Mouse (Mus musculus): ENCODE measurements around the gene Tenm2. TPM values are rescaled to one million over a fixed set of nuclear protein-coding genes. Genes with fewer than 3 reads are reported as not detected.
A peak's percentile ranks its signal among the peaks of the same experiment; 100 is the strongest.

Tenm2 gene
- polyA plus RNA-seq, 1 experiment from 2014 or later, result 5.5 TPM

GRCm38 (mm10) chr11:36694810-36695209, 541.0 kb downstream of the Tenm2 start:
- Histone ChIP-seq H3K27me3 (no peaks in the 10 kb centered on the region), H3K9me3 (replicated peaks) (no peaks in the 10 kb centered on the region), H3K36me3 (no peaks in the 10 kb centered on the region), H3K4me1 (no peaks in the 10 kb centered on the region), H3K9ac (no peak overlapping the region), H3K27ac (replicated peaks) (no peak overlapping the region), H3K4me2 (replicated peaks) (peak overlapping the region; percentile 15; the same call in 1 of the 2 replicates), H3K4me3 (replicated peaks) (no peak overlapping the region)
- ATAC-seq (ENCODE audit: insufficient number of reproducible peaks, low FRiP score, low TSS enrichment, low read depth), result no peak
- WGBS, result 45% methylated on average over 8 of the region's 8 CpGs

- H3K4me1 ChIP-seq, result no peaks in the 10 kb centered on the region
- no peak overlapping the region for H3K27ac ChIP-seq (replicated peaks)
- H3K36me3 ChIP-seq, result no peaks in the 10 kb centered on the region
- no peak overlapping the region for H3K4me2 ChIP-seq (replicated peaks)
- H3K9me3 ChIP-seq (replicated peaks), result no peaks in the 10 kb centered on the region
- H3K4me3 ChIP-seq (replicated peaks), result no peak overlapping the region
- H3K27me3 ChIP-seq, result no peaks in the 10 kb centered on the region
- 67% methylated on average over 3 of the region's 3 CpGs for WGBS
- no peak for ATAC-seq (ENCODE audit: insufficient number of reproducible peaks, low FRiP score, low TSS enrichment, low read depth)
- no peak overlapping the region for H3K9ac ChIP-seq
These were observed 543.1 kb downstream of the Tenm2 start for GRCm38 (mm10) chr11:36692637-36693036.

- ATAC-seq (ENCODE audit: insufficient number of reproducible peaks, low FRiP score, low TSS enrichment, low read depth), result no peak
- Histone ChIP-seq H3K4me1 (no peaks in the 10 kb centered on the region), H3K27me3 (no peaks in the 10 kb centered on the region), H3K4me2 (replicated peaks) (no peak overlapping the region), H3K9me3 (replicated peaks) (no peaks in the 10 kb centered on the region), H3K9ac (no peak overlapping the region), H3K4me3 (replicated peaks) (no peak overlapping the region), H3K36me3 (no peaks in the 10 kb centered on the region), H3K27ac (replicated peaks) (no peak overlapping the region)
- WGBS, result 69% methylated on average over 6 of the region's 6 CpGs
These were observed 544.9 kb downstream of the Tenm2 start for GRCm38 (mm10) chr11:36690826-36691225.

GRCm38 (mm10) chr11:36686253-36686652, 549.5 kb downstream of the Tenm2 start:
- H3K36me3 ChIP-seq, result no peaks in the 10 kb centered on the region
- H3K4me2 ChIP-seq (replicated peaks), result no peak overlapping the region
- no peak overlapping the region for H3K9ac ChIP-seq
- no peak overlapping the region for H3K27ac ChIP-seq (replicated peaks)
- no peak overlapping the region for H3K4me3 ChIP-seq (replicated peaks)
- ATAC-seq (ENCODE audit: insufficient number of reproducible peaks, low FRiP score, low TSS enrichment, low read depth), result no peak
- H3K4me1 ChIP-seq, result no peaks in the 10 kb centered on the region
- H3K9me3 ChIP-seq (replicated peaks), result no peaks in the 10 kb centered on the region
- 73% methylated on average over 6 of the region's 6 CpGs for WGBS
- H3K27me3 ChIP-seq, result no peaks in the 10 kb centered on the region

- WGBS, result 67% methylated on average over 2 of the region's 2 CpGs
- no peak overlapping the region for H3K4me2 ChIP-seq (replicated peaks)
- H3K27me3 ChIP-seq, result no peaks in the 10 kb centered on the region
- no peaks in the 10 kb centered on the region for H3K9me3 ChIP-seq (replicated peaks)
- H3K4me1 ChIP-seq, result no peaks in the 10 kb centered on the region
- H3K9ac ChIP-seq, result no peak overlapping the region
- no peaks in the 10 kb centered on the region for H3K36me3 ChIP-seq
- ATAC-seq (ENCODE audit: insufficient number of reproducible peaks, low FRiP score, low TSS enrichment, low read depth), result no peak
- no peak overlapping the region for H3K4me3 ChIP-seq (replicated peaks)
- no peak overlapping the region for H3K27ac ChIP-seq (replicated peaks)
These were observed 556.4 kb downstream of the Tenm2 start for GRCm38 (mm10) chr11:36679361-36679760.

- H3K4me3 ChIP-seq (replicated peaks), result peak overlapping the region; percentile 44; the same call in 1 of the 2 replicates
- WGBS, result 32% methylated on average over 2 of the region's 2 CpGs
- H3K27me3 ChIP-seq, result no peaks in the 10 kb centered on the region
These were observed 557.2 kb downstream of the Tenm2 start for GRCm38 (mm10) chr11:36678542-36678941.

GRCm38 (mm10) chr11:36678057-36678396, 557.7 kb downstream of the Tenm2 start:
- 7% methylated on average over 10 of the region's 10 CpGs for WGBS
- H3K27ac ChIP-seq (replicated peaks), result no peak overlapping the region; the same call in 1 of the 2 replicates
- H3K36me3 ChIP-seq, result no peaks in the 10 kb centered on the region
- H3K4me2 ChIP-seq (replicated peaks), result peak overlapping the region; percentile 54
- peak overlapping the region; percentile 44 for H3K4me3 ChIP-seq (replicated peaks)
- no peak overlapping the region for H3K9ac ChIP-seq
- H3K27me3 ChIP-seq, result no peaks in the 10 kb centered on the region
- H3K9me3 ChIP-seq (replicated peaks), result no peaks in the 10 kb centered on the region
- H3K4me1 ChIP-seq, result no peaks in the 10 kb centered on the region
- peak; percentile 7; the same call in 1 of the 2 replicates for ATAC-seq (ENCODE audit: insufficient number of reproducible peaks, low FRiP score, low TSS enrichment, low read depth)

More at GRCm38 (mm10) chr11:36678542-36678941, 557.2 kb downstream of the Tenm2 start:
- no peaks in the 10 kb centered on the region for H3K4me1 ChIP-seq
- H3K4me2 ChIP-seq (replicated peaks), result peak overlapping the region; percentile 54; the same call in 1 of the 2 replicates
- no peak for ATAC-seq (ENCODE audit: insufficient number of reproducible peaks, low FRiP score, low TSS enrichment, low read depth)
- no peak overlapping the region for H3K27ac ChIP-seq (replicated peaks)
- H3K36me3 ChIP-seq, result no peaks in the 10 kb centered on the region
- H3K9me3 ChIP-seq (replicated peaks), result no peaks in the 10 kb centered on the region
- H3K9ac ChIP-seq, result no peak overlapping the region

- H3K4me1 ChIP-seq, result no peaks in the 10 kb centered on the region
- H3K27me3 ChIP-seq, result no peaks in the 10 kb centered on the region
- under 1% methylated on average over 23 of the region's 23 CpGs for WGBS
- peak overlapping the region; percentile 44 for H3K4me3 ChIP-seq (replicated peaks)
- peak overlapping the region; percentile 54 for H3K4me2 ChIP-seq (replicated peaks)
- no peaks in the 10 kb centered on the region for H3K36me3 ChIP-seq
- no peak overlapping the region for H3K9ac ChIP-seq
- peak; percentile 84; the same call in 1 of the 2 replicates for ATAC-seq (ENCODE audit: insufficient number of reproducible peaks, low FRiP score, low TSS enrichment, low read depth)
- H3K27ac ChIP-seq (replicated peaks), result peak overlapping the region; percentile 59
- no peaks in the 10 kb centered on the region for H3K9me3 ChIP-seq (replicated peaks)
These were observed 558.3 kb downstream of the Tenm2 start for GRCm38 (mm10) chr11:36677321-36678056.

- no peaks in the 10 kb centered on the region for H3K27me3 ChIP-seq
- no peaks in the 10 kb centered on the region for H3K36me3 ChIP-seq
- H3K4me2 ChIP-seq (replicated peaks), result peak overlapping the region; percentile 54
- 29% methylated on average over 16 of the region's 16 CpGs for WGBS
- no peaks in the 10 kb centered on the region for H3K9me3 ChIP-seq (replicated peaks)
- H3K27ac ChIP-seq (replicated peaks), result no peak overlapping the region
- no peak for ATAC-seq (ENCODE audit: insufficient number of reproducible peaks, low FRiP score, low TSS enrichment, low read depth)
- no peak overlapping the region for H3K9ac ChIP-seq
- no peaks in the 10 kb centered on the region for H3K4me1 ChIP-seq
- H3K4me3 ChIP-seq (replicated peaks), result peak overlapping the region; percentile 44
These were observed 559.1 kb downstream of the Tenm2 start for GRCm38 (mm10) chr11:36676446-36677284.

- Histone ChIP-seq H3K36me3 (no peaks in the 10 kb centered on the region), H3K4me1 (no peaks in the 10 kb centered on the region), H3K27ac (replicated peaks) (no peak overlapping the region), H3K27me3 (no peaks in the 10 kb centered on the region), H3K9me3 (replicated peaks) (no peaks in the 10 kb centered on the region), H3K4me2 (replicated peaks) (no peak overlapping the region), H3K9ac (no peak overlapping the region), H3K4me3 (replicated peaks) (no peak overlapping the region)
- no peak for ATAC-seq (ENCODE audit: insufficient number of reproducible peaks, low FRiP score, low TSS enrichment, low read depth)
- WGBS, result 82% methylated on average over 4 of the region's 4 CpGs
These were observed 560.8 kb downstream of the Tenm2 start for GRCm38 (mm10) chr11:36674902-36675422.

GRCm38 (mm10) chr11:36674141-36674540, 561.6 kb downstream of the Tenm2 start:
- Histone ChIP-seq H3K4me1 (no peaks in the 10 kb centered on the region), H3K27ac (replicated peaks) (no peak overlapping the region), H3K36me3 (no peaks in the 10 kb centered on the region), H3K4me2 (replicated peaks) (no peak overlapping the region), H3K9me3 (replicated peaks) (no peaks in the 10 kb centered on the region), H3K9ac (no peak overlapping the region), H3K4me3 (replicated peaks) (no peak overlapping the region), H3K27me3 (no peaks in the 10 kb centered on the region)
- no peak for ATAC-seq (ENCODE audit: insufficient number of reproducible peaks, low FRiP score, low TSS enrichment, low read depth)
- 66% methylated on average over 5 of the region's 5 CpGs for WGBS
